Mouse (Mus musculus) frontal cortex, adult 2 months (tissue): ENCODE results near the gene Phf20. TPM values are rescaled to one million over a fixed set of nuclear protein-coding genes. Genes with fewer than 3 reads are reported as not detected.
A peak's percentile ranks its signal among the peaks of the same experiment; 100 is the strongest.

Experiments used
- DNase-seq, 2 experiments: peaks; one replicate each; pipeline ENCODE4 v3.0.0; 2022; ENCODE audit warnings: low spot score in 1 of 2; ENCODE audit errors: extremely low spot score in 1 of 2
- polyA plus RNA-seq: library from polyadenylated mRNA; depleted of rRNA; stranded (reverse); fragments of >200 nt; gene quantifications from 2 replicates; pipeline ENCODE4 v1.2.3, GENCODE M21; 2012

The Phf20 gene
- polyA plus RNA-seq, 1 experiment = 34.2 TPM

DNA sequence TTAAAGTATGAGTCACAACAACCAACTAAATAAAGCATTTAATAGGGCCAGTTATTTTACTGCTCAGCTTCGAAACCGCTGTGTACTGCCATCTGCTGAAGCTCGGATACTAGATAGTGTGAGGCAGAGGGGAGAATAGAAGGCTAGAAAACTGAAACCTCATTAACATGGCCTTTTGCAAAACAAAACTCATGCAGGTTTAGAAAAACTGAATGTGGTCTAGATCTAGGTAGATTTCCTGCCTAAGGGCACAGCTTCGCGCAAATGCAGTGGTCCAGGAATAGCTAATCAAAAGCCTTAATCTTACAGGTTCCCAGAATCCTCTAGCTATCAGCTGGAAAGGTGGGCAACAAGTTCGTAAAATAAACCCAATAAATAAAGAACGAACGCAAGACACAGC, 115.2 kb downstream of the Phf20 start:
- DNase-seq = no peak

DNA sequence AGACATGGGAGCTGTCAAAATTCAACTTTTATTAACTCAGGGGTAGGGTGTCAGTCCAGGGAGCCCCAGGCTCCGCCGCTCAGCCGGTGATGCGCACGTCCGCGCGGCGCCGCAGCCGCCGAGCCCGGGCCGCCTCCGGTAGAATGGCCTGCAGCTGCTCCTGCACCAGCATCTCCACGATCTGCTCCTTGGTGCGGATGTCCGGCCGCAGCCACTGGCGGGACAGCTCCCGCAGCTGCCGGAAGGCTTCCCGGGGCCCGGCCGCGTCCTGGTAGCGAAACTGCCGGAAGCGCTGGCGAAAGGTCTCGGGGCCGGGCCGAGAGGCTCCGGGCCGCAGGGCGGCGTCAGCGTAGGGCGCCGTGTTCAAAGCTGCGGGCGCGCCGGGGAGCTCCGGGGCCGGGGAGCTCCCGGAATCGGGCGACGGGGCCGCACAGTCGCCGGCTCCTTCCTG, 115.6 kb downstream of the Phf20 start:
- peak in 1 of 2 experiments; percentile 27 for DNase-seq

DNA sequence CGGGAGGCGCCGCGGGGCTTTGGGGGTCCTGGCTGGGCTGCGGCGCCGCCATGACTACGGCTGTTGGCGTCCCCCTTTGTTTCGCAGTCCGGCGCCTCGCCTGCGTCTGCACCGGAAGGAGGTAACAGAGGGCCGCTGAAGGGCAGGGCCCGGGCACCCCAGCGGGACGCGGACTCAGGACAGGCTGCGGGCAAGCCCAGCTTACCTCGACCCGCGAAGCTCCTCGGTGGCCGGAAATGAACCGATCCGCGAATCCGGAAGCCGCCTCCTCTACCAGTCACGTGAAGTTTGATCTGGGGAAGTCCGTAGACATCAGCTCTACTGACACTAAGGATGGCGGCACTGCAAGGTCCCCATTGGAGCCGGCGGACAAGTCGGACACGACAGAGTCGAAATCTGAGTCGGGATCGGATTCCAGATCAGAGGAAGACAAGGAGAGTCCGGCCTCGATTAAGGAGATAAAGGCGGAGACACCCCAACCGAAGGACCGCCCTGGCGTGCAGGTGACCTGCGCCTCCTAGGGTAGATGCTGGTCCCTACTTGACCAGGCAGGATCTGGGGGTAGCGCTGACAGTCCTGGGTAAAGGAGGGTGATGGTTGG, 116.1 kb downstream of the Phf20 start, which contains the start of the genes Cnbd2 and Scand1:
Cnbd2 (plus strand) TSS at position 3 of the 601 bp plus-strand sequence.
Scand1 (minus strand) TSS at position 408 of the 601 bp plus-strand sequence.
- peak; percentile 72 to 90 for DNase-seq

DNA sequence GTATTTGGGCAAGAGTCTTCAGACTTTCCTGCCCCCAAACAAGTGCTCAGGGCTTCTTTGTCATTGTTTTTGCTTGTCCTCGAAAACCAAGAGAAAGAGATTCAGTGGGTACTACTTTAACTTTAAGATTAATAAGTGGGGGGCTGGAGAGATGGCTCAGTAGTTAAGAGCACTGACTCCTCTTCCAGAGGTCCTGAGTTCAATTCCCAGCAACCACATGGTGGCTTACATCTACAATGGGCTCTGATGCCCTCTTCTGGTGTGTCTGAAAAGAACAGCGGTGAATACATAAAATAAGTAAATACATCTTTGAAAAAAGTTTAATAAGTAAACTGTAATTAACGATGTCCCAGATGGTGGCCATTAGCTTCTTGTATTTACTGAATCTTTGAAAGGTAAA, 116.9 kb downstream of the Phf20 start:
- DNase-seq = no peak

DNA sequence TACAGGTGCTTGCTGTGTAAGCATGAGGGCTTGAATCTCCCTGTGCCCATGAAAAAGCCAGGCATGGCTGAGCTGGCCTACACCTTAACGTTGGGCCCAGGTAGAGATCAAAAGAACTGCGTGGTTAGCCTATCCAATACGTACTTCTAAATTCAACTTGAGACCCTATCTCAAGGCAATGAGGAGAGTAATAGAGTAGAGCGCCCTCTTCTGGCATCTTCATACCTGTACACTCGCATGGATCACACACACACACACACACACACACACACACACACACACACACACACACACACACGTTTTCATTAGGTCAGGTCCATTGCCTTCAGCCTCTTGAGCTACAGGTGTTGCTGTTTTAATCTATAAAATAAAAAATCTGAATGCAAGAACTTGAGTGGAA, 118.5 kb downstream of the Phf20 start:
- DNase-seq = no peak

DNA sequence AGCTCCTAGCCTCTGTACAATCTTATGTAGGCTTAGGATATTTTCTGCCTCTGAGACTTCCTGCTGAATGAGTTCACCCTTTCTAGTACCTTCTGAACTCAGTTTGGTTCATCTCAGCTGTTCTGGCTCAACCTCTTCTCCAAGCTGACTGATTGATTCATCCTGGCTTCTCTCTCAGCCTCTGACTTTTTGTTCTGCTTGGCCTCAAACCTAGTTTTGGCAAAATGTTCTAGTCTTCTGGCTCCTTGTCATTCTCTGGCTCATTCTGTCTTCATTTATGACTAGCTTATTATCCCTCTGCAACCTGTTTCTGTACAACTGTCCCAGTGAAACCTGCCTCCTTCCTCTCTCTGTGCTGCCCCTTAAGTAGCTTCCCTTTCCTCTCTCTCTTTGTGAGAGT, 122.2 kb downstream of the Phf20 start:
- DNase-seq = no peak

DNA sequence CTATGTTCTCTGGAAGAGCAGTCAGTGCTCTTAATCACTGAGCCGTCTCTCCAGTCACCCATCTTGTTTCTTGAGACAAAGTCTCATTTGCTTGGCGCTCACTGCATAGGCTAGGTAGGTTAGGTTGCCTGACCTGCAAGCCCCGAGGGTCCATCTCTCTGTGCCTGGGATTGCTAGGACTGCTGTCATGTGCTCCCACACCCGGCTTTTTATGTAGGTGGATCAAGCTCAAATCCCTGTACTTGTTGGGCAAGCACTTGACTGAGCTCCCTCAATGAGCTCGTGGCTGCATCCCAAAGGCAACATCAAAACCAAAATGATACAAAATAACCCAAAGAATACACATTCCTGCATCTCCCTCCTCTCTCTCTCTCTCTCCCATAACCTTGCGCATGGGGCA, 125.3 kb downstream of the Phf20 start:
- no peak for DNase-seq

DNA sequence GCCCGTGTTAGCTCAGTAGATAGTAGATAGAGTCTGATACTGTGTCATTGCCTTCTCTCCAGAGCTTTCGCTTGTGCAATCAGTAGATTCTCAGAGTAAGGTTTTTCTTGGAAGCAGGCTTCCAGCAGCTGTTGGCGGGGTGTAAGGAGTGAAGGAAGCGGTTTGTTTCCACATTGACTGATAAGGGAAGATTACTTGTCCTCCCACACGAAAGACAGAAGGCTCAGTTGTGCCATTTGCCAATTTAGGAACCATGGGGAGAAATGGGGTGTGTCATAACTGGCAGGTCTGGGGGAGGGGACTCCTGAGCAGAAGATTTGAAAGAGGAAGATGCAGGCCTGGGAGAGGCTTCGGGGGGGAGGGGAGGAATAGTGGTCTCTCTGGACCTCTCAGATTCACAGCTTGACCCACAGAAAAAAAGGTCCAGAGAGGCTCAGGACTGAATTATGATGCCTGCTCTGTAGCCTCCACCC, 127.9 kb downstream of the Phf20 start:
- DNase-seq = peak; percentile 44 to 75

DNA sequence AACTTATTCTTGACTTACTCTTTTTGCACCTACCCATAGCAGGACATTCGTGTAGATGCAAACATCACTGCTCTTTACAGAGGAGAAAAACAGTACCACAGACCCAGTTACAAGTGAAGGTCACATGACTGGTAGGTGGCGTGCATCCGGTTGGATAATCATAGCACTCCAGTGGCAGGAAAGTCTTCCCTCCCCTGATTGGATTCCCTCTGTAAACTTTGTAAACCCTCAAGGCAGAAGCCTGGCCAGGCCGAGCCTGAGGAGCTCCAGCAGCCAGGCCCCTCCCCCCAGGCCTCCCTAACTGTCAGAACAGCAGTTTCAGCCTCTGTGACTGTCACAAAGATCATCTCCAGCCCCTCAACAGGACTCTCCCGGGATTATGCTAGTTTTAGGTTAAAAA, 128.4 kb downstream of the Phf20 start:
- no peak for DNase-seq

DNA sequence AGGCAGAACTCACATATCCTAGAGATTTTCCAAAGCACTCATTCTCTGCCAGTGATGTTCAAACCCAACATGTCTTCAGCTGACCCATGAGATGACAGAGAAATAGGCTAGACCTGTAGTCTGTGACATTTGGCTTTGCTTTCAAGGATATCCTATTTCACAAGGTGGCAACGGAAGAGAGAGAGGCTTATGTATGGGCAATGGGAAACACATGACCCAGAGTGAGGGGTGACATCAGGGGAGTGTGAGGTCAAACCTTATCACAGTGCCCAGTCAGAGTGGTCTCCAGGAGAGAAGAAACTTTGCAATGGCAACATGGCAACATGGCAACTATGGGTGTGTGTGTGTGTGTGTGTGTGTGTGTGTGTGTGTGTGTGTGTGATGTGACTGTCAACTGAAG, 134.4 kb downstream of the Phf20 start:
- no peak for DNase-seq

DNA sequence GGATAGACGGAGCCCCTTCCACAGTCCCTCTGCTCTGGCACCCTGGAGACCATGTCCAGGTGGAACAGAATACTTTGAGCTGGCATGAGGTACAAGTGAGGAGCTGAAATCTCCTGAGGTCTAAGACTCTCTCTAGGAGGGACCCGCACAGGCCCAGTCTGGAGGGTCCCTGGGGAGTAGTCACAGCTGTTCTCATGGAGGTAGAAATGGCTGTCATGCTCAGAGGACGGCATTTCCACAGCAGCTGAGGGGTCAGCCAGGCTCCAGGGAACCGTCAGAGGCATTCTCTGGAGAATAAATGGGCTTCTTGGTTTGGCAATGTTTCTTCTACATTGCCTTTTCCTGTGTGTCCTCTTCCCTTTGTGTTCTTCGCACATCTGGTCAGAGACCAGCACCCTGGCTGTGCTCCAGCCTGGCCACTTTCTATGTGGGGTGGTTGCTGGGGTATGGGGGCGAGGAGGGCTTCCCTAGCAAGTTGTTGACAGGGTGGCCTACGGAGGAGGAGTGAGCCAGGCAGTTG, 135.2 kb downstream of the Phf20 start:
- no peak for DNase-seq

DNA sequence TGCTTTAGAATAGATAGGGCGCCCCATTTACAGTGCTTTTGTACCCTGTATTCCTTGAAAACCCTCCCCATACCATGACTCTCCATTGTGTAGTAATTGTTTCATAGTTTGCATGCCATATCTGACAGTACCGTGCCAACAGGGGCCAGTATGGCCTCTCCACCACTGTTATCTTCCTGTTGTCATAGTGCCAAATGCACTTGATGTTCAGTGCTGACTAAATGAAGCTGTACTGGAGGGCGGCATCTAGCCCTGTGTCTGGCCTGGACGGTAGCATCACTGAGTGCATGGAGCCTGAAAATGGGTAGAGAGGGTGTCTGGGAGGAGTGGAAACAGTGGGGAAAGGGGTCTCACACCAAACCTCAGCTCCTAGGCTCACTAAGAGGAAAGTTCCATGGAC, 143.8 kb downstream of the Phf20 start:
- no peak for DNase-seq

DNA sequence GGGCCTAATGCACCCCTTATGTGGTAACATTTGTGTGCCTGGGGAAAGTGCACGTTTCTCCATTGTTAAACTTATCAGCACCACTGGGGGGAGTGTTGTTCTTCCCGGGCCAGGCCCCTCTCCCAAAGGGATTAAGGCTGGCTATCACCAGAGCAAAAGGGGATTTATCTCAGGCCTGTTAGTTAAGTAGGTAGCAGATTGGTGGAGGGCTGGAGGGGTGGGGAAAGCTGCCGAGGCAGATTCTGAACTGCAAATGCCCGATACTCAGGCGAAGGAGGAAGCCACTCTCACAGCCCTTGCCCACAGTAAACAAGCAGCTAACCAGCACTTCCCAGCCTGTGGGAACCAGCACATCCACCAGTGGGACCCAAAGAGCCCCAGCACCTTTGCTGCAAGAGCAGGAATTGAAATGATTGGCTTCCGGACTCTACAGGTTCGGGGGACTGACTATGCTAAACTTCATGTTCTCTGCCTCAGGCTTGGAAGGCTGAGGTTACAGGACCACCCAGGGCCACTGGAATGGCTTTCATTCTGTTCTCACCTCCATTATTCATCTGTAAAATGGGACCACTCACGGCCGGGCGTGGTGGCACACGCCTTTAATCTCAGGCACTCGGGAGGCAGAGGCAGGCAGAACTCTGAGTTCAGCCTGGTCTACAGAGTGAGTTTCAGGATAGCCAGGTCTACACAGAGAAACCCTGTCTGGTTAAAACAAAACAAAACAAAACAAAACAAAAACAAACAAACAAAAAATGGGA, 148.7 kb downstream of the Phf20 start:
- peak in 1 of 2 experiments; percentile 57 for DNase-seq

DNA sequence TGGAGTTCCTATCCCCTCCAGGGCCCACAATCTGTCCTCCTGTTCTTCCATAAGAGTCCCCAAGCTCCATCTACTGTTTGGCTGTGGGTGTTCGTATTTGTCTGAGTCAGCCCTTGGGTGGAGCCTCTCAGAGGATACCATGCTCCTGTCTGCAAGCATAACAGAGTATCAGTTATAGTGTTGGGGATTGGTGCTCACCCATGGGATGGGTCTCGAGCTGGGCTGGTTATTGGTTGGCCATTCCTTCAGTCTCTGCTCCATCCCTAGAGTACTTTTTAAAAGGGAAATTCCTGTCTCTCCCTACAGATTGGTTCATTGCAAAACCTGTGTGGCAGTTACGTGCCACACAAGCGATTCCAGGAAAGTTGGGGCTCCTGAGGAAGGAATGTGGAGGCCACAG, 152.5 kb downstream of the Phf20 start:
- DNase-seq = no peak

DNA sequence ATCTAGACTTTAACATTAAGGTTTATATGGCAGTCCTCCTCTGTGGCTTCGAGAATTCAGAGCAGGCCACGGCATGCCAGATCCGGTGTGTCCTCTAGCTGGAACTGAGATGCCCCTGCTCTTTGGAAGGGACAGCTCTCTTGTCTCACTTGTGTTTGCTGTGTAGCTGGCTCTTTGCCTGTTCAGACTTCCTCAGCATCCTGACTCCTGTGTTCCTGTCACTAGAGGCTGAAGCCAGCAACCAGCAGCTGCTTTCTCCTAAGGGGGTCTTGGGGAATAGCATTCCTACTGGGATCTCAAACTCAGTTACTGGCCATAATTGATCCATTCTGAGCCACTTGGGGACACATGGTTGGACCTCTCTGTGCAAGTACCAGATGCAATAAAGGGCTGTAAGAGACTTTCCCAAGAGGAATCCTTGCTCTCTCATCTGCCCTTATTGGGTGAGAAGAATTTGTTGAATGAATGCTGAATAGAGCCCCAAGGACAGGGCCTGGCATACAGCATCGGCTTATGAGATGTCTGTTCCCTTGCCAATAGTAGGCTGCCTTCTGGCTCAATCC, 153.1 kb downstream of the Phf20 start:
- no peak for DNase-seq

DNA sequence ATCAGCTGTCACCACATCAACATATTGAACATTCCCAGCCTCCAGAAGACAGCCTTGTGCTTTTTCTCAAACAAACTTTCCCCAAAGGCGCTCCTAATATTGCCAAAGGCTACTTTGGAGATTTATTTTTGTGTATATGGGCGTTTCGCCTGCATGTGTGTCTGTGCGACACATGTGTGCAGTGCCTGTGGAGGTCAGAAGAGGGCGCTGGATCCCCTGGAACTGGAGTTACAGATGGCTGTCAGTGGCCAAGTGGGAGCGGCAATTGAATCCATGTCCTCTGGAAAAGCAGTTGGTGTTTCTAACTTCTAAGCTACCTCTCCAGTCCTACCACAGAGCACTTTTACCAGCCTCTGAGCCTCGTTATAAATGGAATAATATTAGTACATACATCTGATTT, 155.0 kb downstream of the Phf20 start:
- no peak for DNase-seq

DNA sequence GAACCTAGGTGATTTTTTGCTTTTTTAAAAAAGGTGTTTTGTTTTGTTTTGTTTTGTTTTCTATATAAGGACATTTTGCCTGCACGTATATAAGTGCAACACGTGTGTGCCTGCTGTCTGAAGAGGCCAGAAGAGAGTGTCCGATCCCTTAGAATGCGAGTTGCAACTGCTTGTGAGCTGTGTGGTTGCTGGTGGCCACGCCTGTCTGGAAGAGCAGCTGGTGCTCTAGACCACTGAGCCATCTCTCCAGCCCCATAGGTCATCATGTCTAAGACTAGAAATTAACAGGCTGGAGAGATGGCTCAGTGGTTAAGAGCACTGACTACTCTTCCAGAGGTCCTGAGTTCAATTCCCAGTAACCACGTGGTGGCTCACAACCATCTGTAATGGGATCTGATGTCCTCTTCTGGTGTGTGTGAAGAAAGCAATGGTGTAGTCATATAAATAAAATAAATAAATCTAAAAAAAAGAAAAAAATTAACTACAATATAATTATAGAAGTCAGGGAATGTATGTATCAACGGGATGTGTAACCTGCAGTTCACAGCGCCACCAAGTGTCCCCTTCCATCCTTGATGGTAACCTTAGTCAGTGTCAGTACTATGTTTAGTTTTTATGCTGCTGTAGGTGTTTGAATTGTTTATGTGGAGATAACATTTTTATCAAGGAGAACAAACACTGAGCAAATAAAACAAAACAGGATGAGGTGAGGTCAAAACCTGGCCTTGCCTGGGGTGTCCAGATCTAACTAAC, 156.3 kb downstream of the Phf20 start:
- no peak for DNase-seq

DNA sequence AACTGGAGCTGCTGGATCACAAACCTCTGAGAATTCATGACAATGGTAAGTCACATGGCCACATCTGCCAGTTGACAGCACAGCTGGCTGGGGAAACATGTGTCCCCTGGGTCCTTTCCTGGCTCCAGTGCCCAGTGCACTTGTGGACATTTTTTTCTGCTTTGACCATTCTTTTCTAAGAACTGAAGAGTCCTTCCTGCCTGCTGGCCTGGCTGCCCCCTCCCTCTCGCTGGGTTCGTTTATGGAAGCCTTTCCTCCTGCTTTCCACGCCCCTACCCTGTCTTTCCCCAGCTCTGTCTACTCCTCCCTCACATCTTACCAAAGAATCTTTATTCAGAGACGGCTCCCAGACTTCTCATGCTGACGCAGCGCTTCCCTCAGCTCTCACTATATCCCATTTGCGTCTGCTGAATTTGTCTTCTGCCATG, 157.0 kb downstream of the Phf20 start:
- peak in 1 of 2 experiments; percentile 21 for DNase-seq

DNA sequence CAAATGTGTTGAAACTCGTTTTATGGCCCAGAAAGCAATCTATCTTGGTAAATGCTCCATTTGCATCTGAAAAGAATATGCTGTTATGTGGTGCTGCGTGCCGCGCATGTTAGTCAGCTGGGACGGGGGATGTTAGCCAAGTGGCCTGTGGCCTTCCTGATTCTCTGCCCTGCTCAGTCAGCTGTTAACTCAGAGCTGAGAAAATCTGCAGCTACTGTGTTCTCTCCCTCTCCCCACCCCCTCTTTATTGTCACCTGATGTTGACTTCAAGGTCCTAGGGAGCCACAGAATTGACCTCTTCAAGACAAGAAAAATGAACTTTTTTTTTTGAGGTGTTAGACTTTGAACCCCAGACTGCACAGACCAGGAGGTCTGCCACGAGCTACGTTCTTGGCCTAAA, 159.8 kb downstream of the Phf20 start:
- DNase-seq = peak in 1 of 2 experiments; percentile 45
